Mouse (Mus musculus): ENCODE results near the gene Ak5. TPM values are rescaled to one million over a fixed set of nuclear protein-coding genes. Genes with fewer than 3 reads are reported as not detected.

The Ak5 gene
- polyA plus RNA-seq (2012; rRNA removed), result 8.1 and 9.7 TPM in 2 replicates

- Histone ChIP-seq H3K27ac (ENCODE audit: insufficient read depth, low read length) (no peak within 1 kb of the TSS), H3K4me3 (replicated peaks; ENCODE audit: insufficient read depth, low read depth, low read length) (peak within 1 kb of the TSS; percentile 8), H3K27me3 (ENCODE audit: control insufficient read depth, insufficient read depth, low read length) (no peaks in the 10 kb centered on the region), H3K4me1 (ENCODE audit: control insufficient read depth, insufficient read depth, low read length) (peaks cover 3% of the 10 kb centered on the region; the same call in 1 of the 2 replicates)
- WGBS, result 3% methylated on average over 5 of the region's 5 CpGs
- DNase-seq, result no peak
- TF ChIP-seq POLR2A (IDR thresholded peaks at IDR 0.05; ENCODE audit: borderline replicate concordance, insufficient read depth, low read length), result no peak
- TF ChIP-seq CTCF (IDR thresholded peaks at IDR 0.05; ENCODE audit: borderline replicate concordance, insufficient read depth, low read depth, low read length), result no peak
These were observed at the start of gene Ak5 for GRCm38 (mm10) chr3:152668239-152668638. Ak5 (minus strand) TSS chr3:152668360.

GRCm38 (mm10) chr3:152713991-152714902, 46.1 kb upstream of the Ak5 start, which contains the start of gene Pigk:
Pigk (plus strand) TSS chr3:152714100.
- Histone ChIP-seq H3K4me3 (replicated peaks; ENCODE audit: insufficient read depth, low read depth, low read length) (peak within 1 kb of the TSS; percentile 82), H3K27me3 (ENCODE audit: control insufficient read depth, insufficient read depth, low read length) (no peaks in the 10 kb centered on the region), H3K4me1 (ENCODE audit: control insufficient read depth, insufficient read depth, low read length) (peaks cover 3% of the 10 kb centered on the region; the same call in 1 of the 2 replicates), H3K27ac (ENCODE audit: insufficient read depth, low read length) (peak within 1 kb of the TSS; percentile 9; the same call in 1 of the 2 replicates)
- peak; percentile 63 for TF ChIP-seq POLR2A (IDR thresholded peaks at IDR 0.05; ENCODE audit: borderline replicate concordance, insufficient read depth, low read length)
- no peak for TF ChIP-seq CTCF (IDR thresholded peaks at IDR 0.05; ENCODE audit: borderline replicate concordance, insufficient read depth, low read depth, low read length)
- DNase-seq, result peak; percentile 86 to 88
- WGBS, result under 1% methylated on average over 48 of the region's 48 CpGs

- Histone ChIP-seq H3K27ac (ENCODE audit: insufficient read depth, low read length) (no peak overlapping the region), H3K4me3 (replicated peaks; ENCODE audit: insufficient read depth, low read depth, low read length) (no peak overlapping the region), H3K27me3 (ENCODE audit: control insufficient read depth, insufficient read depth, low read length) (no peaks in the 10 kb centered on the region), H3K4me1 (ENCODE audit: control insufficient read depth, insufficient read depth, low read length) (peaks cover 3% of the 10 kb centered on the region; the same call in 1 of the 2 replicates)
- TF ChIP-seq POLR2A (IDR thresholded peaks at IDR 0.05; ENCODE audit: borderline replicate concordance, insufficient read depth, low read length) (no peak), CTCF (IDR thresholded peaks at IDR 0.05; ENCODE audit: borderline replicate concordance, insufficient read depth, low read depth, low read length) (no peak)
- 67% methylated on average over 4 of the region's 4 CpGs for WGBS
- DNase-seq, result no peak
These were observed 44.8 kb upstream of the Ak5 start for GRCm38 (mm10) chr3:152712957-152713356.

- Histone ChIP-seq H3K4me1 (ENCODE audit: control insufficient read depth, insufficient read depth, low read length) (peaks cover 2% of the 10 kb centered on the region; the same call in 1 of the 2 replicates), H3K4me3 (replicated peaks; ENCODE audit: insufficient read depth, low read depth, low read length) (no peak overlapping the region), H3K27me3 (ENCODE audit: control insufficient read depth, insufficient read depth, low read length) (no peaks in the 10 kb centered on the region), H3K27ac (ENCODE audit: insufficient read depth, low read length) (no peak overlapping the region)
- no peak for TF ChIP-seq CTCF (IDR thresholded peaks at IDR 0.05; ENCODE audit: borderline replicate concordance, insufficient read depth, low read depth, low read length)
- no peak for TF ChIP-seq POLR2A (IDR thresholded peaks at IDR 0.05; ENCODE audit: borderline replicate concordance, insufficient read depth, low read length)
- peak in 1 of 2 experiments; percentile 12 for DNase-seq
- WGBS, result 80% methylated on average over 3 of the region's 3 CpGs
These were observed 41.8 kb upstream of the Ak5 start for GRCm38 (mm10) chr3:152709936-152710335.

GRCm38 (mm10) chr3:152707321-152707823, 39.2 kb upstream of the Ak5 start:
- no peak overlapping the region for H3K27ac ChIP-seq (ENCODE audit: insufficient read depth, low read length)
- WGBS, result 75% methylated on average over 5 of the region's 5 CpGs
- H3K27me3 ChIP-seq (ENCODE audit: control insufficient read depth, insufficient read depth, low read length), result no peaks in the 10 kb centered on the region
- H3K4me1 ChIP-seq (ENCODE audit: control insufficient read depth, insufficient read depth, low read length), result no peaks in the 10 kb centered on the region
- TF ChIP-seq CTCF (IDR thresholded peaks at IDR 0.05; ENCODE audit: borderline replicate concordance, insufficient read depth, low read depth, low read length), result no peak
- DNase-seq, result no peak
- H3K4me3 ChIP-seq (replicated peaks; ENCODE audit: insufficient read depth, low read depth, low read length), result no peak overlapping the region

GRCm38 (mm10) chr3:152706901-152707300, 38.7 kb upstream of the Ak5 start:
- WGBS, result 90% methylated on average over 2 of the region's 2 CpGs
- TF ChIP-seq POLR2A (IDR thresholded peaks at IDR 0.05; ENCODE audit: borderline replicate concordance, insufficient read depth, low read length) (no peak), CTCF (IDR thresholded peaks at IDR 0.05; ENCODE audit: borderline replicate concordance, insufficient read depth, low read depth, low read length) (no peak)
- no peak overlapping the region for H3K4me3 ChIP-seq (replicated peaks; ENCODE audit: insufficient read depth, low read depth, low read length)

GRCm38 (mm10) chr3:152705826-152706225, 37.7 kb upstream of the Ak5 start:
- no peak overlapping the region for H3K4me3 ChIP-seq (replicated peaks; ENCODE audit: insufficient read depth, low read depth, low read length)
- TF ChIP-seq POLR2A (IDR thresholded peaks at IDR 0.05; ENCODE audit: borderline replicate concordance, insufficient read depth, low read length), result no peak
- TF ChIP-seq CTCF (IDR thresholded peaks at IDR 0.05; ENCODE audit: borderline replicate concordance, insufficient read depth, low read depth, low read length), result no peak
- no peak for DNase-seq
- H3K4me1 ChIP-seq (ENCODE audit: control insufficient read depth, insufficient read depth, low read length), result no peaks in the 10 kb centered on the region
- H3K27ac ChIP-seq (ENCODE audit: insufficient read depth, low read length), result no peak overlapping the region
- WGBS, result 62% methylated on average over 5 of the region's 5 CpGs
- no peaks in the 10 kb centered on the region for H3K27me3 ChIP-seq (ENCODE audit: control insufficient read depth, insufficient read depth, low read length)

More at GRCm38 (mm10) chr3:152706901-152707300, 38.7 kb upstream of the Ak5 start:
- no peak for DNase-seq
- Histone ChIP-seq H3K4me1 (ENCODE audit: control insufficient read depth, insufficient read depth, low read length) (no peaks in the 10 kb centered on the region), H3K27ac (ENCODE audit: insufficient read depth, low read length) (no peak overlapping the region), H3K27me3 (ENCODE audit: control insufficient read depth, insufficient read depth, low read length) (no peaks in the 10 kb centered on the region)
